16 mouse cellular contexts compared by ENCODE assay signal in the genomic region with DNA sequence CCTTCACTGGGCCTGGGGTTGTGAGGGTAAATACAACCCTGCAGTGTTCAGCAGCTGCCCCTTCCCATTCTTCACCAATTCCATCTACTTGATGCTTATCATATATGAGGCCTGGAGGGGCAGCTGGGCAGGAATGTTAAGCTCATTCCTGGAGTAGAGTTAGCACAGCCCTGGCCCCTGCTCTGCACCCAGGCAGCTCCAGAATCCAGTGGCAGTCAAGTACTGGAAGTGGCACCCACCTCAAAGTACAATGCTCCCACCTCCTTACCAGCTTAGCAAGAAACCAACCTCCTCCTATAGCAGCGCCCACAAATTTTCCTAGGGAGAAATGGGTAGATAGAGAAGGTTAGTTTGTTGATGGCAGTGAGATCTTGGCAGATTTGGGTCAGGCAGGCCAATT. TPM values are rescaled to one million over a fixed set of nuclear protein-coding genes. Genes with fewer than 3 reads are reported as not detected.
"Had no signal": no experiment of that assay in that cellular context is flagged by ENCODE, and none has a peak within 500 bp of the region (broad histone marks: within the 10 kb centered on the region; RNA-seq: fewer than 3 reads in every experiment).

No protein-coding gene starts in this region.

RNA-seq across cellular contexts. Expression of a gene that starts 0.3 kb away (rescaled TPM):
- polyA plus RNA-seq: cerebellum, adult 2 months; embryonic facial prominence, embryonic 10.5 days; embryonic facial prominence, embryonic 11.5 days; embryonic facial prominence, embryonic 12.5 days; embryonic facial prominence, embryonic 13.5 days; embryonic facial prominence, embryonic 14.5 days; erythroblast, embryonic 14.5 days; forebrain, embryonic 10.5 days; forebrain, embryonic 11.5 days; forebrain, embryonic 12.5 days; forebrain, embryonic 13.5 days; forebrain, embryonic 14.5 days; forebrain, embryonic 15.5 days; forebrain, embryonic 16.5 days; forebrain, postnatal 0 days; frontal cortex, adult 2 months had no signal

RNA-seq across cellular contexts. Expression of a gene that starts 49.1 kb away (rescaled TPM):
- polyA plus RNA-seq: erythroblast, embryonic 14.5 days had no signal
